Mouse (Mus musculus): ENCODE data around the gene Arpc5l. TPM values are rescaled to one million over a fixed set of nuclear protein-coding genes. Genes with fewer than 3 reads are reported as not detected.

The Arpc5l gene
- total and polyA plus RNA-seq, 3 experiments = 65.4 to 87.0 TPM; not detected in 1

GRCm38 (mm10) chr2:38973223-38973622 lies 31.9 kb upstream of the Arpc5l start:
- Histone ChIP-seq H3K9ac (ENCODE audit: control insufficient read depth, low read depth, low read length, poor library complexity, severe bottlenecking) (no peak overlapping the region), H3K4me3 (ENCODE audit: control insufficient read depth in 1 of 2, insufficient read depth in 1 of 2, low read depth in 2 of 2, low read length in 2 of 2) (no peak overlapping the region), H3K36me3 (ENCODE audit: control insufficient read depth in 1 of 2, insufficient read depth in 2 of 2, low read length in 2 of 2) (peaks cover 0 to 16% of the 10 kb centered on the region in 2 experiments; a peak in 2 of 4 replicates), H3K27ac (ENCODE audit: control insufficient read depth, low read depth, low read length) (no peak overlapping the region), H3K27me3 (ENCODE audit: control insufficient read depth in 1 of 2, insufficient read depth in 2 of 2, low read length in 2 of 2) (no peaks in the 10 kb centered on the region), H3K79me2 (ENCODE audit: control insufficient read depth, insufficient read depth, low read length, poor library complexity) (no peaks in the 10 kb centered on the region), H3K4me1 (ENCODE audit: control insufficient read depth in 1 of 2, insufficient read depth in 2 of 2, low read length in 2 of 2) (peaks cover 4 to 39% of the 10 kb centered on the region in 2 experiments), H3K9me3 (replicated peaks; ENCODE audit: insufficient read depth, low read length) (no peaks in the 10 kb centered on the region)
- DNase-seq (ENCODE audit: low read depth, low spot score) = no peak
- TF ChIP-seq CTCF (IDR thresholded peaks at IDR 0.05 in 2 of 3, conservative IDR thresholded peaks at IDR 0.05 in 1 of 3; ENCODE audit: control insufficient read depth in 1 of 3, insufficient read depth in 1 of 3, low read depth in 2 of 3, low read length in 3 of 3, poor library complexity in 1 of 3, severe bottlenecking in 1 of 3) (peak in 1 of 3 experiments; percentile 7; a peak in 2 of 6 replicates), POLR2AphosphoS2 (IDR thresholded peaks at IDR 0.05; ENCODE audit: low read length) (no peak), KAT2A (conservative IDR thresholded peaks at IDR 0.05; ENCODE audit: low read depth, low read length) (no peak)

GRCm38 (mm10) chr2:38973701-38974100 lies 31.4 kb upstream of the Arpc5l start:
- Histone ChIP-seq H3K4me1 (ENCODE audit: control insufficient read depth in 1 of 2, insufficient read depth in 2 of 2, low read length in 2 of 2) (peaks cover 4 to 39% of the 10 kb centered on the region in 2 experiments), H3K9me3 (replicated peaks; ENCODE audit: insufficient read depth, low read length) (no peaks in the 10 kb centered on the region), H3K36me3 (ENCODE audit: control insufficient read depth in 1 of 2, insufficient read depth in 2 of 2, low read length in 2 of 2) (peaks cover 0 to 16% of the 10 kb centered on the region in 2 experiments; a peak in 2 of 4 replicates), H3K4me3 (ENCODE audit: control insufficient read depth in 1 of 2, insufficient read depth in 1 of 2, low read depth in 2 of 2, low read length in 2 of 2) (no peak overlapping the region), H3K79me2 (ENCODE audit: control insufficient read depth, insufficient read depth, low read length, poor library complexity) (no peaks in the 10 kb centered on the region), H3K27ac (ENCODE audit: control insufficient read depth, low read depth, low read length) (no peak overlapping the region), H3K9ac (ENCODE audit: control insufficient read depth, low read depth, low read length, poor library complexity, severe bottlenecking) (no peak overlapping the region), H3K27me3 (ENCODE audit: control insufficient read depth in 1 of 2, insufficient read depth in 2 of 2, low read length in 2 of 2) (no peaks in the 10 kb centered on the region)
- no peak for DNase-seq (ENCODE audit: low read depth, low spot score)
- TF ChIP-seq RCOR1 (IDR thresholded peaks at IDR 0.05; ENCODE audit: low read depth, low read length) = no peak
- no peak for TF ChIP-seq POLR2AphosphoS5 (IDR thresholded peaks at IDR 0.05; ENCODE audit: borderline replicate concordance, low read depth, low read length)
- TF ChIP-seq ETS1 (IDR thresholded peaks at IDR 0.05; ENCODE audit: low read depth, low read length) = peak; percentile 37; the same call in 1 of the 2 replicates
- no peak for TF ChIP-seq E2F4 (IDR thresholded peaks at IDR 0.05; ENCODE audit: borderline replicate concordance, low read depth, low read length)

GRCm38 (mm10) chr2:38974171-38974570 lies 31.0 kb upstream of the Arpc5l start:
- Histone ChIP-seq H3K9me3 (replicated peaks; ENCODE audit: insufficient read depth, low read length) (no peaks in the 10 kb centered on the region), H3K36me3 (ENCODE audit: control insufficient read depth in 1 of 2, insufficient read depth in 2 of 2, low read length in 2 of 2) (peaks cover 0 to 16% of the 10 kb centered on the region in 2 experiments; a peak in 2 of 4 replicates), H3K79me2 (ENCODE audit: control insufficient read depth, insufficient read depth, low read length, poor library complexity) (no peaks in the 10 kb centered on the region), H3K4me1 (ENCODE audit: control insufficient read depth in 1 of 2, insufficient read depth in 2 of 2, low read length in 2 of 2) (peaks cover 4 to 39% of the 10 kb centered on the region in 2 experiments), H3K27me3 (ENCODE audit: control insufficient read depth in 1 of 2, insufficient read depth in 2 of 2, low read length in 2 of 2) (no peaks in the 10 kb centered on the region), H3K4me3 (ENCODE audit: control insufficient read depth in 1 of 2, insufficient read depth in 1 of 2, low read depth in 2 of 2, low read length in 2 of 2) (no peak overlapping the region), H3K27ac (ENCODE audit: control insufficient read depth, low read depth, low read length) (no peak overlapping the region), H3K9ac (ENCODE audit: control insufficient read depth, low read depth, low read length, poor library complexity, severe bottlenecking) (no peak overlapping the region)
- TF ChIP-seq GATA1 (IDR thresholded peaks at IDR 0.05; ENCODE audit: low read depth, low read length) (no peak), CHD2 (IDR thresholded peaks at IDR 0.05; ENCODE audit: low read length) (no peak), MXI1 (IDR thresholded peaks at IDR 0.05; ENCODE audit: low read depth, low read length) (no peak), RCOR1 (IDR thresholded peaks at IDR 0.05; ENCODE audit: low read depth, low read length) (no peak), CTCF (IDR thresholded peaks at IDR 0.05 in 2 of 3, conservative IDR thresholded peaks at IDR 0.05 in 1 of 3; ENCODE audit: control insufficient read depth in 1 of 3, insufficient read depth in 1 of 3, low read depth in 2 of 3, low read length in 3 of 3, poor library complexity in 1 of 3, severe bottlenecking in 1 of 3) (no peak), RAD21 (IDR thresholded peaks at IDR 0.05; ENCODE audit: low read depth, low read length) (no peak), ELF1 (IDR thresholded peaks at IDR 0.05; ENCODE audit: low read depth, low read length) (no peak), ZKSCAN1 (IDR thresholded peaks at IDR 0.05; ENCODE audit: low read depth, low read length) (no peak), GABPA (IDR thresholded peaks at IDR 0.05; ENCODE audit: low read depth, low read length) (no peak), ETS1 (IDR thresholded peaks at IDR 0.05; ENCODE audit: low read depth, low read length) (no peak), MAZ (IDR thresholded peaks at IDR 0.05; ENCODE audit: low read depth, low read length) (no peak), CHD1 (IDR thresholded peaks at IDR 0.05; ENCODE audit: low read depth, low read length) (no peak), UBTF (IDR thresholded peaks at IDR 0.05; ENCODE audit: borderline replicate concordance, insufficient read depth, low read depth, low read length) (no peak), NRF1 (IDR thresholded peaks at IDR 0.05; ENCODE audit: insufficient read depth, low read depth, low read length, poor library complexity, severe bottlenecking) (no peak), MAFK (IDR thresholded peaks at IDR 0.05; ENCODE audit: borderline replicate concordance, low read depth, low read length) (no peak), ZMIZ1 (IDR thresholded peaks at IDR 0.05; ENCODE audit: low read depth, low read length) (no peak)
- no peak for DNase-seq (ENCODE audit: low read depth, low spot score)
